Mouse (Mus musculus): ENCODE data around the gene Dennd6a. TPM values are rescaled to one million over a fixed set of nuclear protein-coding genes. Genes with fewer than 3 reads are reported as not detected.

Dennd6a gene
- polyA plus RNA-seq, 1 experiment from 2014 or later: 28.7 TPM

GRCm38 (mm10) chr14:26637851-26638707, 64.4 kb downstream of the Dennd6a start, which contains the start of gene Arf4:
Gene Arf4 (plus strand): TSS chr14:26638074.
- Histone ChIP-seq H3K9me3 (no peaks in the 10 kb centered on the region), H3K4me3 (peak within 1 kb of the TSS; percentile 99), H3K27ac (peak within 1 kb of the TSS; percentile 98), H3K27me3 (ENCODE audit: insufficient read depth, poor library complexity, severe bottlenecking) (no peaks in the 10 kb centered on the region), H3K36me3 (0 out of 2 replicates have a peak, but pooled peaks cover 3% of the 10 kb centered on the region), H3K4me1 (replicated peaks) (peaks cover 21% of the 10 kb centered on the region)
- WGBS: under 1% methylated on average over 83 of the region's 83 CpGs
- peak; percentile 96 for DNase-seq (ENCODE audit: low spot score)

GRCm38 (mm10) chr14:26638708-26639084, 65.0 kb downstream of the Dennd6a start:
- H3K4me1 ChIP-seq (replicated peaks): peaks cover 21% of the 10 kb centered on the region
- H3K36me3 ChIP-seq: 0 out of 2 replicates have a peak, but pooled peaks cover 3% of the 10 kb centered on the region
- DNase-seq (ENCODE audit: low spot score): peak; percentile 59
- H3K4me3 ChIP-seq: peak overlapping the region; percentile 99
- H3K9me3 ChIP-seq: no peaks in the 10 kb centered on the region
- under 1% methylated on average over 16 of the region's 16 CpGs for WGBS
- H3K27me3 ChIP-seq (ENCODE audit: insufficient read depth, poor library complexity, severe bottlenecking): no peaks in the 10 kb centered on the region
- H3K27ac ChIP-seq: peak overlapping the region; percentile 98

- H3K4me3 ChIP-seq: peak overlapping the region; percentile 99
- peak overlapping the region; percentile 98 for H3K27ac ChIP-seq
- H3K27me3 ChIP-seq (ENCODE audit: insufficient read depth, poor library complexity, severe bottlenecking): no peaks in the 10 kb centered on the region
- WGBS: 10% methylated on average over 11 of the region's 11 CpGs
- H3K36me3 ChIP-seq: 0 out of 2 replicates have a peak, but pooled peaks cover 3% of the 10 kb centered on the region
- no peak for DNase-seq (ENCODE audit: low spot score)
- H3K4me1 ChIP-seq (replicated peaks): peaks cover 21% of the 10 kb centered on the region
- no peaks in the 10 kb centered on the region for H3K9me3 ChIP-seq
Measured at GRCm38 (mm10) chr14:26639251-26639650, 65.6 kb downstream of the Dennd6a start.

GRCm38 (mm10) chr14:26639961-26640360, 66.3 kb downstream of the Dennd6a start:
- H3K9me3 ChIP-seq: no peaks in the 10 kb centered on the region
- 74% methylated on average over 2 of the region's 2 CpGs for WGBS
- 0 out of 2 replicates have a peak, but pooled peaks cover 3% of the 10 kb centered on the region for H3K36me3 ChIP-seq
- no peak for DNase-seq (ENCODE audit: low spot score)
- H3K27ac ChIP-seq: no peak overlapping the region
- H3K27me3 ChIP-seq (ENCODE audit: insufficient read depth, poor library complexity, severe bottlenecking): no peaks in the 10 kb centered on the region
- H3K4me3 ChIP-seq: peak overlapping the region; percentile 99
- H3K4me1 ChIP-seq (replicated peaks): peaks cover 21% of the 10 kb centered on the region

GRCm38 (mm10) chr14:26643006-26643624, 69.5 kb downstream of the Dennd6a start:
- no peaks in the 10 kb centered on the region for H3K9me3 ChIP-seq
- H3K36me3 ChIP-seq: peaks cover 16% of the 10 kb centered on the region
- H3K4me1 ChIP-seq (replicated peaks): peaks cover 19% of the 10 kb centered on the region
- WGBS: 86% methylated on average over 3 of the region's 3 CpGs
- H3K27ac ChIP-seq: no peak overlapping the region
- DNase-seq (ENCODE audit: low spot score): no peak
- no peaks in the 10 kb centered on the region for H3K27me3 ChIP-seq (ENCODE audit: insufficient read depth, poor library complexity, severe bottlenecking)
- H3K4me3 ChIP-seq: no peak overlapping the region

- Histone ChIP-seq H3K27ac (no peak overlapping the region), H3K4me1 (replicated peaks) (0 out of 2 replicates have a peak, but pooled peaks cover 6% of the 10 kb centered on the region), H3K9me3 (no peaks in the 10 kb centered on the region), H3K4me3 (no peak overlapping the region), H3K36me3 (peaks cover 33% of the 10 kb centered on the region), H3K27me3 (ENCODE audit: insufficient read depth, poor library complexity, severe bottlenecking) (no peaks in the 10 kb centered on the region)
- no peak for DNase-seq (ENCODE audit: low spot score)
- WGBS: 74% methylated on average over 5 of the region's 5 CpGs
Measured at GRCm38 (mm10) chr14:26645989-26646650, 72.5 kb downstream of the Dennd6a start.

GRCm38 (mm10) chr14:26647811-26648210, 74.2 kb downstream of the Dennd6a start:
- Histone ChIP-seq H3K4me1 (replicated peaks) (0 out of 2 replicates have a peak, but pooled peaks cover 6% of the 10 kb centered on the region), H3K4me3 (no peak overlapping the region), H3K36me3 (peaks cover 48% of the 10 kb centered on the region), H3K27me3 (ENCODE audit: insufficient read depth, poor library complexity, severe bottlenecking) (no peaks in the 10 kb centered on the region), H3K27ac (no peak overlapping the region), H3K9me3 (no peaks in the 10 kb centered on the region)
- no peak for DNase-seq (ENCODE audit: low spot score)
- 91% methylated on average over 2 of the region's 2 CpGs for WGBS

GRCm38 (mm10) chr14:26651901-26652300, 78.2 kb downstream of the Dennd6a start:
- H3K4me1 ChIP-seq (replicated peaks): no peaks in the 10 kb centered on the region
- H3K27me3 ChIP-seq (ENCODE audit: insufficient read depth, poor library complexity, severe bottlenecking): no peaks in the 10 kb centered on the region
- H3K36me3 ChIP-seq: peaks cover 88% of the 10 kb centered on the region
- no peaks in the 10 kb centered on the region for H3K9me3 ChIP-seq
- no peak overlapping the region for H3K4me3 ChIP-seq
- no peak overlapping the region for H3K27ac ChIP-seq
- no peak for DNase-seq (ENCODE audit: low spot score)

GRCm38 (mm10) chr14:26658178-26658577, 84.5 kb downstream of the Dennd6a start:
- H3K27ac ChIP-seq: no peak overlapping the region
- no peaks in the 10 kb centered on the region for H3K9me3 ChIP-seq
- H3K4me1 ChIP-seq (replicated peaks): no peaks in the 10 kb centered on the region
- H3K27me3 ChIP-seq (ENCODE audit: insufficient read depth, poor library complexity, severe bottlenecking): no peaks in the 10 kb centered on the region
- no peak for DNase-seq (ENCODE audit: low spot score)
- H3K36me3 ChIP-seq: peaks cover 74% of the 10 kb centered on the region
- H3K4me3 ChIP-seq: no peak overlapping the region

- Histone ChIP-seq H3K27ac (no peak overlapping the region), H3K36me3 (peaks cover 72% of the 10 kb centered on the region), H3K4me3 (no peak overlapping the region), H3K4me1 (replicated peaks) (no peaks in the 10 kb centered on the region), H3K9me3 (no peaks in the 10 kb centered on the region), H3K27me3 (ENCODE audit: insufficient read depth, poor library complexity, severe bottlenecking) (no peaks in the 10 kb centered on the region)
- WGBS: 95% methylated on average over 1 of the region's 1 CpGs
- DNase-seq (ENCODE audit: low spot score): no peak
Measured at GRCm38 (mm10) chr14:26660233-26660632, 86.6 kb downstream of the Dennd6a start.

- Histone ChIP-seq H3K4me1 (replicated peaks) (peaks cover 10% of the 10 kb centered on the region), H3K27ac (no peak overlapping the region), H3K27me3 (ENCODE audit: insufficient read depth, poor library complexity, severe bottlenecking) (no peaks in the 10 kb centered on the region), H3K9me3 (no peaks in the 10 kb centered on the region), H3K36me3 (peaks cover 69% of the 10 kb centered on the region), H3K4me3 (no peak overlapping the region)
- WGBS: 92% methylated on average over 3 of the region's 3 CpGs
- DNase-seq (ENCODE audit: low spot score): no peak
Measured at GRCm38 (mm10) chr14:26662016-26662415, 88.4 kb downstream of the Dennd6a start.

GRCm38 (mm10) chr14:26662488-26662887, 88.8 kb downstream of the Dennd6a start:
- no peak for DNase-seq (ENCODE audit: low spot score)
- Histone ChIP-seq H3K4me3 (no peak overlapping the region), H3K4me1 (replicated peaks) (peaks cover 15% of the 10 kb centered on the region), H3K9me3 (no peaks in the 10 kb centered on the region), H3K27ac (no peak overlapping the region), H3K27me3 (ENCODE audit: insufficient read depth, poor library complexity, severe bottlenecking) (no peaks in the 10 kb centered on the region), H3K36me3 (peaks cover 64% of the 10 kb centered on the region)
- 94% methylated on average over 2 of the region's 2 CpGs for WGBS

- H3K27ac ChIP-seq: no peak overlapping the region
- H3K27me3 ChIP-seq (ENCODE audit: insufficient read depth, poor library complexity, severe bottlenecking): no peaks in the 10 kb centered on the region
- H3K36me3 ChIP-seq: peaks cover 53% of the 10 kb centered on the region
- no peak overlapping the region for H3K4me3 ChIP-seq
- no peak for DNase-seq (ENCODE audit: low spot score)
- WGBS: 90% methylated on average over 2 of the region's 2 CpGs
- H3K9me3 ChIP-seq: no peaks in the 10 kb centered on the region
- H3K4me1 ChIP-seq (replicated peaks): peaks cover 27% of the 10 kb centered on the region
Measured at GRCm38 (mm10) chr14:26663851-26664250, 90.2 kb downstream of the Dennd6a start.

Data from hindbrain, embryonic 10.5 days (tissue).